Mouse (Mus musculus) G1E (cell line): ENCODE measurements around the gene Mdh1. TPM values are rescaled to one million over a fixed set of nuclear protein-coding genes. Genes with fewer than 3 reads are reported as not detected.

Source experiments
- ATAC-seq: 2 replicates; pipeline ENCODE4 v1.8.0; 2016; ENCODE audit warnings: mild to moderate bottlenecking; ENCODE audit not compliant: insufficient number of reproducible peaks, poor library complexity, low FRiP score, severe bottlenecking; ENCODE audit errors: extremely low read depth
- DNase-seq: peaks from one replicate; pipeline ENCODE4 v3.0.0; 2012; ENCODE audit warnings: low spot score
- H3K27me3 ChIP-seq: 2 replicates; pipeline ENCODE4 v1.6.1; 2012; ENCODE audit warnings: mild to moderate bottlenecking, low read length, inconsistent platforms; ENCODE audit not compliant: insufficient read depth
- H3K36me3 ChIP-seq: replicated peaks from 2 replicates; pipeline ENCODE3; 2012; ENCODE audit warnings: mild to moderate bottlenecking, inconsistent platforms
- H3K4me1 ChIP-seq: 2 replicates; pipeline ENCODE4 v1.6.1; 2012; ENCODE audit warnings: low read depth, low read length, inconsistent platforms, mixed read lengths; ENCODE audit not compliant: insufficient read depth
- H3K4me3 ChIP-seq: 2 replicates; pipeline ENCODE4 v1.5.1; 2012; ENCODE audit warnings: low read depth, mild to moderate bottlenecking, inconsistent platforms, low read length, moderate library complexity, mixed read lengths
- H3K9me3 ChIP-seq: replicated peaks from 2 replicates; pipeline ENCODE4 v1.6.1; 2012; ENCODE audit warnings: inconsistent platforms
- CTCF ChIP-seq: IDR thresholded peaks from 2 replicates; pipeline ENCODE4 v1.5.1; 2012; ENCODE audit warnings: low read depth, low read length, inconsistent platforms, mixed read lengths
- GATA1 ChIP-seq: IDR thresholded peaks from 2 replicates; pipeline ENCODE4 v1.6.1; 2012; ENCODE audit warnings: borderline replicate concordance, low read length, inconsistent platforms, mixed read lengths
- GATA2 ChIP-seq: IDR thresholded peaks from 2 replicates; pipeline ENCODE4 v1.6.1; 2012; ENCODE audit warnings: low read depth, low read length, inconsistent platforms, borderline replicate concordance
- POLR2AphosphoS5 ChIP-seq: IDR thresholded peaks from 2 replicates; pipeline ENCODE4 v1.6.1; 2012; ENCODE audit warnings: low read depth, low read length, inconsistent platforms; ENCODE audit not compliant: insufficient replicate concordance
- TAL1 ChIP-seq: conservative IDR thresholded peaks from 2 replicates; pipeline ENCODE4 v1.6.1; 2012; ENCODE audit warnings: low read depth, low read length, inconsistent platforms, mixed read lengths
- polyA plus RNA-seq: library from polyadenylated mRNA; stranded (reverse); fragments of >175 nt; gene quantifications from 2 replicates; pipeline ENCODE4 v1.2.3, GENCODE M21; 2012
- total RNA-seq, 2 experiments: library from RNA; stranded (forward) in 1 of 2; stranded (reverse) in 1 of 2; fragments of 200-1000 nt in 1 of 2; fragments of >200 nt in 1 of 2; fragmentation: Nextera tagmentation in 1 of 2; gene quantifications; 2 replicates each; pipeline ENCODE4 v1.2.3; 2014 to 2017

Gene Mdh1
- total and polyA plus RNA-seq, 3 experiments: 10.3 to 130 (median 114) TPM

DNA sequence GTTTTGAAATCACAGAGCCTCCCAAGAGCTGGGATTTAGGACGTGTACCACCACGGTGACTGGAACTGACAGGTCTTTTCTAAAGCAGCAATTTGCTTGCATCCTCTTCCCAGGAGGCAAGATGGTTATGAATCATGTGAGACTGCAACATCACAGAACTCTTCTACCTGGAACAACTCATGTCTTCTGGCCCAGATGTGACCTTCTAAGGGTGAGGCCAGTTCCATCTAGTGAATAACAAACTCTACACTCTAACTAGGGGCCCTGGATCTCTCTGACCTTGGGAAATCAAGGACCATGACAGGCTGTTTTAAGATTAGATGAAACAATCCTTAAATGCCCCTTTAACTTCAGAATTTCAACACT lies 2.1 kb downstream of the Mdh1 start:
- peaks cover 24% of the 10 kb centered on the region for H3K36me3 ChIP-seq
- DNase-seq (no peak), ATAC-seq (no peak)
- H3K4me3 ChIP-seq: no peak overlapping the region; the same call in 1 of the 2 replicates
- H3K4me1 ChIP-seq: peaks cover 27% of the 10 kb centered on the region
- no peaks in the 10 kb centered on the region for H3K9me3 ChIP-seq
- TF ChIP-seq POLR2AphosphoS5 (no peak), GATA1 (no peak), GATA2 (no peak), TAL1 (no peak)
- no peaks in the 10 kb centered on the region for H3K27me3 ChIP-seq

DNA sequence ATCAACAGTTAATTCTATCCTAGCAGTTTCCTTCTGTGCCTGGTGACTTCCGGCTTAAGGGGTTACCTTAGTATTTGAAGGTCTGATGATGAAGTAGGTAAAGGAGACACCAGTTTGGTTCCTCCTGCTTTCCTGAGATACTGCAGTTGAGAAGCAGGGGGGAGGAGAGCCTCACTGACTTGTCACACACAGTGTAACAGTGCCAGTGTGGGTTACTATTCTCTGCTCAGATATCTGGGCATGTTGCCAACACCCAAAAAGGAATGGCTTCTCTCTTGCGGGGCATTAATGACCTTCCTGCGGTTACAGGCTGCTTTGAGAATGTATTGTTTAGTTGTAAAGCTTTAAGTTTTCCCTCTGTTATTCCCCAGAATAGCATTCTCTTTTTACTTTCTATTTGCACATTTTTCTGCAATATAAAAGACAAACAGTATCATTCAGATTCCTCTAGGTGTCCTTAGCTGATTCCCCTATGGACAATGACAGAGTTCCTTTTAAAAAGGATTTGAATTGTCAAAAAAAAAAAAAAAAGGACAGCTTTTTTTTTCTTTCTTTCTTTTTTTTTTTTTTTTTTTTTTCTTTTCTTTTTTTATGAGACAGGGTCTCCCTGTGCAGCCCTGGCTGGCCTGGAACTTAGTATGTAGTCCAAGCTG lies 2.6 kb downstream of the Mdh1 start:
- Histone ChIP-seq H3K9me3 (no peaks in the 10 kb centered on the region), H3K36me3 (peaks cover 30% of the 10 kb centered on the region), H3K4me3 (no peak overlapping the region), H3K27me3 (no peaks in the 10 kb centered on the region), H3K4me1 (peaks cover 27% of the 10 kb centered on the region)
- TF ChIP-seq CTCF (no peak), TAL1 (no peak), GATA2 (no peak), GATA1 (no peak), POLR2AphosphoS5 (no peak)
- DNase-seq: no peak
- no peak for ATAC-seq

DNA sequence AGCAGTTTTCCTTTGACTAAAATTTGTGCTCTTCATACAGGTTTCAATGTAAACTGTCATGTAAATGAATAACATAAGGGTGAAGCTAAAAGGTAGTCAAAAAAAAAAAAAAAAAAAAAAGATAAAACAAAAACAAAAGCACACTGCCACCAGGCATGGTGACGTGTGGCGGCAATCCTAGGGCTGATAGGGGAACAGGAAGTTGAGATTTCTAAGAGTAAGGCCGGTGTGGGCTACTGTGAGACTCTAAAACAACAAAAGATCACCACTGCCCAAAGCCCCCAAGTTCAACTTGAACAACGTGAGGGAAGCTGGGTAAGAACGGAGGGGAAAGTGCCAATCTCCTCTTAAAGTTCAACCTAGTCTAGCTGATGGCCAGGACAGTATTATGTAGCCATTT lies 3.2 kb downstream of the Mdh1 start:
- TF ChIP-seq GATA2 (no peak), CTCF (no peak), GATA1 (no peak), POLR2AphosphoS5 (no peak)
- Histone ChIP-seq H3K4me3 (no peak overlapping the region), H3K4me1 (peaks cover 27% of the 10 kb centered on the region), H3K27me3 (no peaks in the 10 kb centered on the region), H3K9me3 (no peaks in the 10 kb centered on the region), H3K36me3 (peaks cover 31% of the 10 kb centered on the region)
- ATAC-seq: no peak
- DNase-seq: no peak

DNA sequence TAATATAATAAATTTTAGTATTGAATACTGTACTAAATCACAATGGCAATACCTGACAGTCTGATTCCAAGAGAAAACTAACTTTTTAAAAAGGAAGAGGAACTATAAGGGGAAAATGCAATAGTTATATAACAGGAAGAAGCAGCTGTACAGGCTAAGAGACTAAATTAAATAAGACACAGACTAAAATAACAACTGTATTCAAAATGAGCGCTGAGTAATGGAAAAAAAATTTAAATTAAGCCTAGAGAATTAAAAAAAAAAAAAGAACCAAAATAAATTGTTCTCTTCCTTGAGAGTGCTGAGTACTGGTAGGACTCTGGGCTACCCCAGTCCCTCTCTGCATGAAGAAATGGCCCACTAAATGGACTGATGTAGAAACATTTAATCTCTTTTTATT lies 4.4 kb downstream of the Mdh1 start:
- Histone ChIP-seq H3K9me3 (no peaks in the 10 kb centered on the region), H3K27me3 (no peaks in the 10 kb centered on the region), H3K4me3 (no peak overlapping the region), H3K36me3 (peaks cover 42% of the 10 kb centered on the region), H3K4me1 (peaks cover 23% of the 10 kb centered on the region)
- TF ChIP-seq TAL1 (no peak), CTCF (no peak), GATA2 (no peak), POLR2AphosphoS5 (no peak), GATA1 (no peak)
- ATAC-seq: no peak
- DNase-seq: no peak

DNA sequence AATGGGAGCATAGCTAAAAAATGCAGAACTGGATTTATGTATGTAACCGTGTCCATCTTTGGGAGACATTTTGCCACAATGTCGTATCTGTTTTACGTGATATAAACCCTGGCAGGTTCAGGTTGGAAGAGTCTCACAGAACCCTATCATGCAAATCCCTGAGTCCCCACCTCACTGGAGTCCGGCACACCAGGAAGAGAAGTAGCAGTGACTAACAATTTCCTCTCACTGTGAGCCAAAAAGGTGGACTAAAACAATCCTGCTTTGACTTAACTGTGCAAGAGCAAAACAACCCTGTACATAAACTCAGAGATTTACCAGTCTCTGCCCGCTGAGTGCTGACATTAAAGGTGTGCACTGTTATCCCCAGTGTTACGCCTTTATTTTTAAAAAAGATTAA lies 5.2 kb downstream of the Mdh1 start:
- TF ChIP-seq CTCF (no peak), POLR2AphosphoS5 (no peak), TAL1 (no peak), GATA2 (no peak), GATA1 (no peak)
- peaks cover 45% of the 10 kb centered on the region for H3K36me3 ChIP-seq
- H3K27me3 ChIP-seq: no peaks in the 10 kb centered on the region
- H3K4me3 ChIP-seq: no peak overlapping the region
- H3K4me1 ChIP-seq: peaks cover 16% of the 10 kb centered on the region
- ATAC-seq (no peak), DNase-seq (no peak)
- no peaks in the 10 kb centered on the region for H3K9me3 ChIP-seq

DNA sequence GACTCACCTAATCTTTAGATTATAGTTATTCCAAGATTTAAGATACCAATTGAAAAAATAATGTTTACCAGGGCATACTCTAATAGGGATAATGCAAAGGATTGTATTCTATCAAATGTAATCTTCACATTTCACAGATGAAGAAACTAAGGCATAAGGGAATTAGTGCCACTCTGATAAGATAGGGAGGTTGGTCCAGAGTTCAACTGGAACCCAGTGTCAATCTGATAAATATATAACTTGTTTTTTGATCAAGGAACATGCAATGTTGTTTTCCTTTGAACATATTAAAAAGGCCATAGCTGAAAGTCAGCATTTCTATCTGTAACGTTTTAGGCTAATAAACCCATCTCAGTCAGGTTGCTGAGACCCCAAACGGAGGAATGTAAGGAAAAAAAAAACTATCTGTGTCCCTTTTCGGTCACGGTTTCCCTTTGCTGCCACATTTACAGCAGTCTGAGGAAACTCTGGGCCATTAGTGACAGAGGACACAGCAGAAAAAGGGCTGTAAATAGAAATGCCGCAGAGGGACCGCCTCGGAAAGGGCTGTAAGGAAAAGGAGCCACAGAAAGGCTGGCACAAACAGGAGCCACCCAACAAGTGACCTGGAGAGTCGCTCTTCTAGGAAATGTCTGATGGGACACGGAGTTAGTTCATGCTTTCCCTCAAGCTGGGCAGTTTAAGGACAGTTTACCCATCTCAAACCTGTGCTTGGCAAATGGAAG lies 7.3 kb downstream of the Mdh1 start:
- TF ChIP-seq GATA1: no peak
- TF ChIP-seq POLR2AphosphoS5: no peak
- no peak for TF ChIP-seq GATA2
- TF ChIP-seq CTCF: no peak
- no peak for TF ChIP-seq TAL1
- DNase-seq (no peak), ATAC-seq (no peak)
- H3K4me3 ChIP-seq: no peak overlapping the region
- peaks cover 61% of the 10 kb centered on the region for H3K36me3 ChIP-seq
- no peaks in the 10 kb centered on the region for H3K27me3 ChIP-seq
- H3K4me1 ChIP-seq: peaks cover 10% of the 10 kb centered on the region
- no peaks in the 10 kb centered on the region for H3K9me3 ChIP-seq
